In the genomic region with DNA sequence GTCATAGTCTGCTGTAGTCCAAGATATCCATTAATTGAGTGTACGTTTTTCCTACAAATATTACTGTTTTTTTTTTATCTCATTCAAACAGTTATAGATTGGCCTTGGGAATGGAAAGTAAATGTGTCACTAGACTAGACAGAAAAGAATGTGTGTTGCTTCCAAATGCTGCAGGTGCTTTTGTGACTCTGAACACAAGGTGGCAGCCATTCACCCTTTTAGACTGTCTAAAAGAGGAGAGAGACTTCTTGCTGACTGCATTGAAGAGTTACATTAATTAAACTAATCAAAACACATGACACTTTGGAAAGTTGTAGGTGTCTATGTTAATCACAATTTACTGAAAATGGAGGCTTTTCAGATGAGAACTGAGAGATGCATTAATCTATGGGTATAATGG, we compare ENCODE assay signal across 9 mouse cellular contexts.
DNase-seq lines count a peak whose midpoint lies in the region; ATAC-seq and TF ChIP-seq lines count a peak whose summit lies in the region.
"Had no signal": no experiment of that assay in that cellular context is flagged by ENCODE, and none has a peak within 500 bp of the region (broad histone marks: within the 10 kb centered on the region; RNA-seq: fewer than 3 reads in every experiment).

No protein-coding gene starts in this region.

- DNase-seq in heart, adult 18-20 months, result peak; percentile 27 to 46
- DNase-seq in heart, adult 11 months, result no peak
- peak; percentile 53 for DNase-seq in testis, postnatal 10 days (ENCODE audit: low spot score)
- no peak for DNase-seq in testis, postnatal 14 days (ENCODE audit: low spot score)
- DNase-seq in embryo, embryonic 10.5 days (ENCODE audit: low spot score), result peak; percentile 46
- DNase-seq in layer of hippocampus, adult 2 months (ENCODE audit: low spot score in 2 of 2), result peak; percentile 50 to 53
- no peak for DNase-seq in gastrocnemius, postnatal 14 days

- peak; percentile 56; the same call in 1 of the 2 replicates for ATAC-seq in neutrophil, adult 5-6 weeks (ENCODE audit: extremely low read depth, insufficient number of reproducible peaks, low FRiP score, poor library complexity, severe bottlenecking)

- no peak overlapping the region for H3K27ac ChIP-seq in layer of hippocampus, adult 2 months
- H3K27ac ChIP-seq: neural tube, embryonic 13.5 days had no signal

- peak; percentile 85 for TF ChIP-seq CTCF in layer of hippocampus, adult 2 months (conservative IDR thresholded peaks at IDR 0.05)

- intact Hi-C loops in gastrocnemius, postnatal 14 days (cut with DNase I; ENCODE audit: low total_unique reads), result no loop called here

- no peak overlapping the region for H3K4me3 ChIP-seq in layer of hippocampus, adult 2 months
- H3K4me3 ChIP-seq: neural tube, embryonic 13.5 days had no signal

Comparison
In these comparisons a context has a peak if more than half of its experiments do, and no peak if none do; other contexts are left out.
1. DNase-seq: peak in heart, adult 18-20 months (2 of 2), testis, postnatal 10 days (single experiment), embryo, embryonic 10.5 days (single experiment) and layer of hippocampus, adult 2 months (2 of 2); none in heart, adult 11 months (single experiment), testis, postnatal 14 days (single experiment) and gastrocnemius, postnatal 14 days (single experiment).